Mouse (Mus musculus) neural tube, embryonic 14.5 days (tissue): ENCODE data around the gene Arl15. TPM values are rescaled to one million over a fixed set of nuclear protein-coding genes. Genes with fewer than 3 reads are reported as not detected.

Experiments
- ATAC-seq: fragments of 200-750 bp; cut with Nextera tagmentation; 2 replicates; pipeline ENCODE4 v1.8.0; 2017; ENCODE audit warnings: low read depth, mild to moderate bottlenecking, moderate TSS enrichment, moderate library complexity
- H3K27ac ChIP-seq: fragments of 300-500 bp; sonication (generic); 2 replicates; pipeline ENCODE4 v1.5.1; 2014; ENCODE audit warnings: low read depth, mild to moderate bottlenecking, control low read depth, low read length, moderate library complexity, mixed read lengths
- H3K27me3 ChIP-seq: fragments of 300-500 bp; sonication (generic); 2 replicates; pipeline ENCODE4 v1.6.1; 2014; ENCODE audit warnings: low read length; ENCODE audit not compliant: control insufficient read depth, insufficient read depth
- H3K36me3 ChIP-seq: fragments of 300-500 bp; sonication (generic); 2 replicates; pipeline ENCODE4 v1.6.1; 2014; ENCODE audit warnings: low read length, mixed read lengths; ENCODE audit not compliant: control insufficient read depth, insufficient read depth
- H3K4me1 ChIP-seq: fragments of 300-500 bp; sonication (generic); 2 replicates; pipeline ENCODE4 v1.6.1; 2014; ENCODE audit warnings: low read length; ENCODE audit not compliant: control insufficient read depth, insufficient read depth
- H3K4me2 ChIP-seq: fragments of 300-500 bp; sonication (generic); 2 replicates; pipeline ENCODE4 v1.6.1; 2014; ENCODE audit warnings: mild to moderate bottlenecking, low read depth, low read length, control low read depth
- H3K4me3 ChIP-seq: fragments of 300-500 bp; sonication (generic); 2 replicates; pipeline ENCODE4 v1.5.1; 2014; ENCODE audit warnings: low read depth, low read length, control low read depth, mixed read lengths
- H3K9ac ChIP-seq: fragments of 300-500 bp; sonication (generic); replicated peaks from 2 replicates; pipeline ENCODE4 v1.6.1; 2014; ENCODE audit warnings: low read depth, mild to moderate bottlenecking, control low read depth, low read length, mixed read lengths
- H3K9me3 ChIP-seq: fragments of 300-500 bp; sonication (generic); 2 replicates; pipeline ENCODE4 v1.6.1; 2016; ENCODE audit warnings: low read length; ENCODE audit not compliant: control insufficient read depth
- WGBS: fragments of 180-500 bp; shearing (Covaris S2); extraction: QIAGEN DNeasy Blood & Tissue Kit; methylation state at CpG from one replicate; pipeline ENCODE4 v1.1.7; 2014; 5-methylcytosine and 5-hydroxymethylcytosine counted together
- polyA plus RNA-seq: library from polyadenylated mRNA; unstranded; fragments of >200 nt; fragmentation: Nextera tagmentation; extraction: Ambion mirVana; gene quantifications from 2 replicates; pipeline ENCODE4 v1.2.1, GENCODE M21; 2014

Gene Arl15
- polyA plus RNA-seq, 1 experiment from 2014 or later, result 26.8 TPM

- no peak for ATAC-seq
- no peaks in the 10 kb centered on the region for H3K27me3 ChIP-seq
- H3K4me1 ChIP-seq, result no peaks in the 10 kb centered on the region
- no peak overlapping the region for H3K9ac ChIP-seq
- no peaks in the 10 kb centered on the region for H3K9me3 ChIP-seq
- no peak overlapping the region for H3K4me3 ChIP-seq
- H3K27ac ChIP-seq, result no peak overlapping the region
- H3K36me3 ChIP-seq, result no peaks in the 10 kb centered on the region
- H3K4me2 ChIP-seq, result no peak overlapping the region
- WGBS, result 92% methylated on average over 5 of the region's 5 CpGs
Measured at GRCm38 (mm10) chr13:113937231-113937630, 142.9 kb downstream of the Arl15 start.

GRCm38 (mm10) chr13:113938561-113938960 lies 144.3 kb downstream of the Arl15 start:
- Histone ChIP-seq H3K4me2 (no peak overlapping the region), H3K27ac (no peak overlapping the region), H3K27me3 (no peaks in the 10 kb centered on the region), H3K36me3 (no peaks in the 10 kb centered on the region), H3K9me3 (no peaks in the 10 kb centered on the region), H3K4me3 (no peak overlapping the region), H3K9ac (no peak overlapping the region), H3K4me1 (no peaks in the 10 kb centered on the region)
- 86% methylated on average over 9 of the region's 9 CpGs for WGBS
- no peak for ATAC-seq

GRCm38 (mm10) chr13:113939097-113939496 lies 144.8 kb downstream of the Arl15 start:
- H3K9ac ChIP-seq, result no peak overlapping the region
- no peaks in the 10 kb centered on the region for H3K27me3 ChIP-seq
- H3K4me2 ChIP-seq, result no peak overlapping the region
- H3K4me1 ChIP-seq, result no peaks in the 10 kb centered on the region
- no peak overlapping the region for H3K4me3 ChIP-seq
- WGBS, result 91% methylated on average over 10 of the region's 10 CpGs
- no peaks in the 10 kb centered on the region for H3K9me3 ChIP-seq
- ATAC-seq, result no peak
- H3K27ac ChIP-seq, result no peak overlapping the region
- H3K36me3 ChIP-seq, result no peaks in the 10 kb centered on the region

GRCm38 (mm10) chr13:113939681-113940080 lies 145.4 kb downstream of the Arl15 start:
- H3K4me1 ChIP-seq, result no peaks in the 10 kb centered on the region
- WGBS, result 67% methylated on average over 3 of the region's 3 CpGs
- H3K4me3 ChIP-seq, result no peak overlapping the region
- H3K9me3 ChIP-seq, result no peaks in the 10 kb centered on the region
- H3K9ac ChIP-seq, result no peak overlapping the region
- H3K27me3 ChIP-seq, result no peaks in the 10 kb centered on the region
- H3K27ac ChIP-seq, result no peak overlapping the region
- no peak overlapping the region for H3K4me2 ChIP-seq
- H3K36me3 ChIP-seq, result no peaks in the 10 kb centered on the region
- ATAC-seq, result no peak

- Histone ChIP-seq H3K4me2 (no peak overlapping the region), H3K9me3 (no peaks in the 10 kb centered on the region), H3K36me3 (no peaks in the 10 kb centered on the region), H3K27ac (no peak overlapping the region), H3K27me3 (no peaks in the 10 kb centered on the region), H3K9ac (no peak overlapping the region), H3K4me1 (no peaks in the 10 kb centered on the region), H3K4me3 (no peak overlapping the region)
- ATAC-seq, result no peak
- WGBS, result 91% methylated on average over 7 of the region's 7 CpGs
Measured at GRCm38 (mm10) chr13:113940151-113940550, 145.8 kb downstream of the Arl15 start.

- Histone ChIP-seq H3K4me1 (no peaks in the 10 kb centered on the region), H3K27ac (no peak overlapping the region), H3K4me3 (no peak overlapping the region), H3K9ac (no peak overlapping the region), H3K4me2 (no peak overlapping the region), H3K27me3 (no peaks in the 10 kb centered on the region), H3K9me3 (no peaks in the 10 kb centered on the region), H3K36me3 (no peaks in the 10 kb centered on the region)
- no peak for ATAC-seq
- 74% methylated on average over 3 of the region's 3 CpGs for WGBS
Measured at GRCm38 (mm10) chr13:113941943-113942342, 147.6 kb downstream of the Arl15 start.

GRCm38 (mm10) chr13:113947546-113947945 lies 153.2 kb downstream of the Arl15 start:
- Histone ChIP-seq H3K9me3 (no peaks in the 10 kb centered on the region), H3K4me1 (no peaks in the 10 kb centered on the region), H3K9ac (no peak overlapping the region), H3K27ac (no peak overlapping the region), H3K4me2 (no peak overlapping the region), H3K27me3 (no peaks in the 10 kb centered on the region), H3K36me3 (no peaks in the 10 kb centered on the region), H3K4me3 (no peak overlapping the region)
- WGBS, result 58% methylated on average over 4 of the region's 4 CpGs
- ATAC-seq, result no peak

GRCm38 (mm10) chr13:113949708-113950107 lies 155.4 kb downstream of the Arl15 start:
- Histone ChIP-seq H3K9ac (no peak overlapping the region), H3K4me2 (no peak overlapping the region), H3K27me3 (no peaks in the 10 kb centered on the region), H3K4me3 (no peak overlapping the region), H3K4me1 (no peaks in the 10 kb centered on the region), H3K27ac (no peak overlapping the region), H3K9me3 (no peaks in the 10 kb centered on the region), H3K36me3 (no peaks in the 10 kb centered on the region)
- WGBS, result 48% methylated on average over 5 of the region's 5 CpGs
- ATAC-seq, result no peak

GRCm38 (mm10) chr13:113950131-113950530 lies 155.8 kb downstream of the Arl15 start:
- H3K9ac ChIP-seq, result no peak overlapping the region
- no peaks in the 10 kb centered on the region for H3K4me1 ChIP-seq
- no peak overlapping the region for H3K4me3 ChIP-seq
- H3K27me3 ChIP-seq, result no peaks in the 10 kb centered on the region
- ATAC-seq, result no peak
- H3K9me3 ChIP-seq, result no peaks in the 10 kb centered on the region
- 73% methylated on average over 6 of the region's 6 CpGs for WGBS
- no peak overlapping the region for H3K4me2 ChIP-seq
- no peaks in the 10 kb centered on the region for H3K36me3 ChIP-seq
- no peak overlapping the region for H3K27ac ChIP-seq

GRCm38 (mm10) chr13:113957438-113957837 lies 163.1 kb downstream of the Arl15 start:
- no peak overlapping the region for H3K9ac ChIP-seq
- WGBS, result 82% methylated on average over 4 of the region's 4 CpGs
- H3K9me3 ChIP-seq, result no peaks in the 10 kb centered on the region
- H3K36me3 ChIP-seq, result no peaks in the 10 kb centered on the region
- H3K27me3 ChIP-seq, result no peaks in the 10 kb centered on the region
- H3K27ac ChIP-seq, result no peak overlapping the region
- no peak overlapping the region for H3K4me3 ChIP-seq
- no peak overlapping the region for H3K4me2 ChIP-seq
- no peaks in the 10 kb centered on the region for H3K4me1 ChIP-seq
- no peak for ATAC-seq
